Mouse (Mus musculus): ENCODE results near the gene Larp4b. TPM values are rescaled to one million over a fixed set of nuclear protein-coding genes. Genes with fewer than 3 reads are reported as not detected.

Gene Larp4b
- polyA plus RNA-seq, 1 experiment from 2014 or later, result 31.2 TPM

DNA sequence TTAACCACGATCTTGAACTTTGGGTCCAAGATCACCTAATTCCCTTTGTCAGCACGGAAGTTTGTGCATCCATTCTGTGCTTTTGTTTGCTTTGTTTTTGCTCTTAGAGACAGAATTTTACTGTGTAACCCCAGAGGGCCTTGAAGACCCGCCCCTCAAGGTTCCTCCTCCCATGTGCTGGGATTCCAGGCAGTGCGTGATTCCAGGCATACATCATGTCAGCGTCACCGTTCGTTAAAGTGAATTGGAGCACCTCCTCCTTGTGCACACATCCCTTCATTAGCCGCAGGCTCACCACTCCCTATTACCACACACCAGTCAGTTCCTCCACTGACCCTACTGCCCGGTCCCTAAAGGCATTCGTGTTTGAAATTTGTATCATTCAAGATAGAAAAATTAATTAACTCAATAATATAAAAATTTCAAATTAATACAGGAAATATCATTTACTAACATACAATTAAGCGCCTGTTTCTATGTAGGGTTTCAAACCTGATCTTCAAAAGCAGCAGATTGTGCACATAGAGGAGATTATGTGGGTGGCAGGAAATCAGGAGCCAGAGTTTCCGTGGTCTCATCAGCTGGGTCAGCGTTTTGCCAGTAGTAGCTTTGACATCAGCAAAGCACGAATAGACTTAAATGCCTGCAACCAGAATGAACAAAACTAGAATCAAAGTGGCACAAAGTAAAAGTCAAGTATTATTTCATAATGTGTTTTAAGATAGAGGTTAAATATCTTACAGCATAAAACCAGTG lies 11.4 kb upstream of the Larp4b start:
- Histone ChIP-seq H3K36me3 (no peaks in the 10 kb centered on the region), H3K27me3 (no peaks in the 10 kb centered on the region), H3K9ac (no peak overlapping the region), H3K4me1 (no peaks in the 10 kb centered on the region), H3K4me2 (no peak overlapping the region), H3K9me3 (no peaks in the 10 kb centered on the region), H3K27ac (no peak overlapping the region), H3K4me3 (no peak overlapping the region)
- 70% methylated on average over 14 of the region's 14 CpGs for WGBS
- ATAC-seq (ENCODE audit: borderline replicate concordance, extremely low read depth, low FRiP score, low TSS enrichment), result no peak

DNA sequence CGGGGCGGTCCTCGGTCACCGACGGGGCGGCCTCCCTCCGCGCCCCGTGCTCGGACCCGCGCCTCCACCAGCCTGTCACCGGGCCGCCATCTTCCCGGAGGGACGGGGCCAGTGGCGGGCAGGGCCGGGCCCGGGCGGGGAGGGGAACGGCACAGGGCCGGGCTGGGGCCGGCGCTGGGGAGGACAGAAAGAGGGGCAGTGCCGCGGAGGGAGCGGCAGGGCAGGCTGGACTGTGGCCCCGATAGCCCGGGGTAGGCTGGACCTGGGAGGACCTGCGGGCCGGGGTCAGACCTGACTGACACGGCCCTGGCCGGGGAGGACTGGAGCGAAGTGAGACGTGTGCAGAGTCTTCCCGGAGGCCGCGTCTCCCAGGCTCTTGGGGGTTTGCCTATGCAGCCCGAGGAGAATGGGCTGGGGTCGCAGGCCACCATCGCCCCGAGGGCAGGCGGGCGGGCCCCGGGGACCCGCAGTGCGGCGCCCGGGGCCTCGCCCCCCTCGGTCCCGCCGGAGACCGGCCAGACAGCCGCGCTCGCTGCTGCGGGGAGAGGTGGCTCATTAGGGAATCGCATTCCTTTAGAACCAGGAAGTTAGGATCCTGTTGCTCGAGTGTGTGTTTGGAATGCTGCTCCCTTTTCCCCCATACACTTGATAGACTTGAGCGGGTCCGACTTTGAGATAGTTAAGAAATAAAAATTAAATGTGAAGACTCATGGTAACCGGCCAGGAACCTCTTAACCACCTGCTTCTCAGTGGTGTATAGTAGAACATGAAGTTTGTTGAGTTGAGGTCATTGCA lies 702 bp downstream of the Larp4b start:
- Histone ChIP-seq H3K27ac (peak overlapping the region; percentile 94), H3K9me3 (no peaks in the 10 kb centered on the region), H3K36me3 (no peaks in the 10 kb centered on the region), H3K4me1 (peaks cover 16% of the 10 kb centered on the region), H3K4me3 (peak overlapping the region; percentile 98), H3K4me2 (peak overlapping the region; percentile 69), H3K27me3 (no peaks in the 10 kb centered on the region), H3K9ac (peak overlapping the region; percentile 95)
- WGBS, result under 1% methylated on average over 55 of the region's 63 CpGs
- peak; percentile 66 for ATAC-seq (ENCODE audit: borderline replicate concordance, extremely low read depth, low FRiP score, low TSS enrichment)

DNA sequence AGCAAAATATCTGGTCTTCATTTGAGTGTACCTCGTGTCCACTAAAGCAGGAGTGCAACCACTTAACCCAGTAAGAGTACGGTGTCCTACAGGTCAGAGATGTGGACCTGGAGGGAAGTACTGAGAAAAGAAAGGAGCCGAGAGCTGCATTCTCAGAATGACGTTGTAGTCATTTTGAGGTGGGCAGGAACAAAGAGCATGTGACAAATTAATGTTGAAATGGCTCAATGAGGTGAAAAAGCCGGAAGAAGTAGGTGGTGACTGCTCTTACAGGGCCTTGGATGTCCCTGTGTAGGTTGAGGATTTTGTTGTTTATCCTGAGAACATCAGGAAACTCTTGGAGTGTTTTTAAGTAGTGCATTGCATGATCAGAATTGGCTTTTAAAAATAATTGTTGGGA lies 5.6 kb downstream of the Larp4b start:
- Histone ChIP-seq H3K27me3 (no peaks in the 10 kb centered on the region), H3K4me3 (no peak overlapping the region), H3K9me3 (no peaks in the 10 kb centered on the region), H3K9ac (no peak overlapping the region), H3K27ac (no peak overlapping the region), H3K36me3 (no peaks in the 10 kb centered on the region), H3K4me2 (no peak overlapping the region), H3K4me1 (peaks cover 12% of the 10 kb centered on the region)
- 70% methylated on average over 5 of the region's 5 CpGs for WGBS
- no peak for ATAC-seq (ENCODE audit: borderline replicate concordance, extremely low read depth, low FRiP score, low TSS enrichment)

DNA sequence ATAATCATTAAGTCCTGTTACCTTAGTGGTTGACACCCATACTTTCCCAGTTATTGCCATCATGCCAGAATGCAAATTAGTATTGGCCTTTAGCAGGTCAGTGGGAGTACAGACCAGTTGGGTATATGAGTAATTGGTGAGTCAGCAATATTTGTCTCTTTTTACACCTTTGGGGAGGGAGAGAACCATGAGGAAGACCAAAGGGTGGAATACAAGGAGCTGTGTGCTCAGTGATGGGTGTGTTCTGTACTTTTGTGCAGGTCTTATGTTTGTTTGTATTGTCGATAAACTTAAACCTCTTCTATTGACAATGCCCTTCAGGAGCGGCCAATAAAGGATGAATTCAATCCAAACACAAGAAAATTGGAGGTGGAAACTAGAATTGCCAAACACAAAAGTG lies 6.8 kb downstream of the Larp4b start:
- Histone ChIP-seq H3K4me2 (no peak overlapping the region), H3K27ac (no peak overlapping the region), H3K9ac (no peak overlapping the region), H3K9me3 (no peaks in the 10 kb centered on the region), H3K4me3 (no peak overlapping the region), H3K4me1 (peaks cover 8% of the 10 kb centered on the region; the same call in 1 of the 2 replicates), H3K27me3 (no peaks in the 10 kb centered on the region), H3K36me3 (no peaks in the 10 kb centered on the region)
- no peak for ATAC-seq (ENCODE audit: borderline replicate concordance, extremely low read depth, low FRiP score, low TSS enrichment)
- WGBS, result 79% methylated on average over 2 of the region's 2 CpGs

DNA sequence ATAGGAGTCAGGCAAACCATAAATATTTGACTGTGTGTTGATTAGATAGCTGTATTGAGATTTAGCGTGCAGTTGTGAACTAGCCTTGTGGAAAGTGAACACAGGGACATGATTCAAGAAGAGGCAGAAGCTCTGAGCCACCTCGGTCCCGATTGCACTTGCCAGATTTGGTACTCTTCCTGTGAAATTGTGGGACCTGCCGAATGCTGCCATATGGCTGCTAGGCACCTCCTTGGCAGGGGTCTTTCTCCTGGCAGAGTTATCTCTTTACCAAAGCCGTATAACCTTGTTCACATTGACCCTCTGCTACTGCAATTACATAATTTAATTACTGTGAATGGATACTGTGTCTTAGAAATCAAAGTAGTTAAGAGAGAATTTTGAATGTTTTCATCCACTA lies 12.6 kb downstream of the Larp4b start:
- H3K4me3 ChIP-seq, result no peak overlapping the region
- no peaks in the 10 kb centered on the region for H3K9me3 ChIP-seq
- H3K9ac ChIP-seq, result no peak overlapping the region
- H3K27ac ChIP-seq, result no peak overlapping the region
- ATAC-seq (ENCODE audit: borderline replicate concordance, extremely low read depth, low FRiP score, low TSS enrichment), result no peak
- 82% methylated on average over 5 of the region's 5 CpGs for WGBS
- no peak overlapping the region for H3K4me2 ChIP-seq
- H3K27me3 ChIP-seq, result no peaks in the 10 kb centered on the region
- 0 out of 2 replicates have a peak, but pooled peaks cover 2% of the 10 kb centered on the region for H3K4me1 ChIP-seq
- no peaks in the 10 kb centered on the region for H3K36me3 ChIP-seq

DNA sequence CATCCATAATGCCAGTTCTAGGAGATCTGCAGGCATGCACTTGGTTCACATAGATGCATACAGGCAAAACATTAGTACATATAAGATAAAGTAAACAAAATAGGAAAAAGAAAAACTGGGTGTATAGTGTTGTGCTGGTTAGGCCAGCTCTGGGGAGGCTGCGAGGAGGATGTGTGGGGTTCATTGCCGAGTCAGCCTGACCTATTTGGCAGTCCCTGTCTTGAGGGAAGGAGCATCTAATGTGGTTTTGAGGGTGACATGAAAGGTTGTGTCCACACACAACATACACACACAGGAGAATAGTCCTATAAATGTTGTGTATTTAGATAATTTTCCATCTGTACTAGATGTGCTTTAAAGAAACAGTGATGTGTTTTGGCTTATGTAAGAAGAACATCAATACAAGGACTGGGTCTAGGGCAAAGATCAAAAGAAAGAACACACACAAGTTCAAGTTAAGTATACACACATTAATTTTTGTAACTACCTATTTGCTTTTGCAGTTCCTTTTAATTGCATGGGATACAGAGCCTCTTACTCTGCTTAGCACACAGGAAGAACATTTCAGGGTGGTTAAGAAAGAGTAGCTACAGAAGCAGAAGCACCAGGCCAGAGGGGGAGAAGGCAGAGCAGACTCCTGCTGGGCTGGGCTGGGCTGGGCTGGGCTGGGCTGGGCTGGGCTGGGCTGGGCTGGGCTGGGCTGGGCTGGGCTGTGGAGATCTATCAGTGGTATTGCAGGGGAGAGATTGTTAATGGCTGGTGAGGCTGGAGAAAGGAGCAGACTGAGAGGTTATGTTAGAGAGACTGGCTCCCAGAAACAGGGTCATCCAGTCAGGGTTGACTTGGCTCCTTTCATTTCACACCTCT lies 13.5 kb downstream of the Larp4b start:
- no peak overlapping the region for H3K27ac ChIP-seq
- H3K4me1 ChIP-seq, result 0 out of 2 replicates have a peak, but pooled peaks cover 2% of the 10 kb centered on the region
- H3K36me3 ChIP-seq, result no peaks in the 10 kb centered on the region
- no peaks in the 10 kb centered on the region for H3K27me3 ChIP-seq
- H3K4me3 ChIP-seq, result no peak overlapping the region
- H3K9ac ChIP-seq, result no peak overlapping the region
- no peak overlapping the region for H3K4me2 ChIP-seq
- 67% methylated on average over 2 of the region's 2 CpGs for WGBS
- no peak for ATAC-seq (ENCODE audit: borderline replicate concordance, extremely low read depth, low FRiP score, low TSS enrichment)
- H3K9me3 ChIP-seq, result no peaks in the 10 kb centered on the region

DNA sequence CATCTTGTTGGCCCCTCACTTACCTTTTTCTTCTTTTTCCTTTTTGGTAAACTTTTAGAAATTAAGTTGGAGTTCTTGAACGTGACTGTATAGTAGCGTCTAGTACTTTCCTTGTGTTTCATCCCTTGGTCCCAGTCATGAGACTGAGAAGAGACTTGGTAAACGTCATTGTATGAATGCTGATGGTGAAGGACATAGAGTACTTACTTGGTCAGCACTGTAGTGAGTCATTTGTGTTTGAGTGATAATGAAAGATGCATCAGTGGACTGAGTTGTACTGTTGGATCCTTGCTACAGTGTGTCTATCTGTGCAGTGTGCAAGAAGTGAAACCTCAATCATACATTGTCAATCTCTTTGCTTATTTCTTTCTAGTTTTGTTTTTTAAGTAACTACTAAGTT lies 20.1 kb downstream of the Larp4b start:
- 91% methylated on average over 3 of the region's 3 CpGs for WGBS
- no peaks in the 10 kb centered on the region for H3K27me3 ChIP-seq
- no peak for ATAC-seq (ENCODE audit: borderline replicate concordance, extremely low read depth, low FRiP score, low TSS enrichment)
- no peak overlapping the region for H3K27ac ChIP-seq
- H3K4me1 ChIP-seq, result no peaks in the 10 kb centered on the region; the same call in 1 of the 2 replicates
- H3K4me3 ChIP-seq, result no peak overlapping the region
- H3K9me3 ChIP-seq, result no peaks in the 10 kb centered on the region
- H3K36me3 ChIP-seq, result no peaks in the 10 kb centered on the region
- H3K4me2 ChIP-seq, result no peak overlapping the region
- no peak overlapping the region for H3K9ac ChIP-seq

DNA sequence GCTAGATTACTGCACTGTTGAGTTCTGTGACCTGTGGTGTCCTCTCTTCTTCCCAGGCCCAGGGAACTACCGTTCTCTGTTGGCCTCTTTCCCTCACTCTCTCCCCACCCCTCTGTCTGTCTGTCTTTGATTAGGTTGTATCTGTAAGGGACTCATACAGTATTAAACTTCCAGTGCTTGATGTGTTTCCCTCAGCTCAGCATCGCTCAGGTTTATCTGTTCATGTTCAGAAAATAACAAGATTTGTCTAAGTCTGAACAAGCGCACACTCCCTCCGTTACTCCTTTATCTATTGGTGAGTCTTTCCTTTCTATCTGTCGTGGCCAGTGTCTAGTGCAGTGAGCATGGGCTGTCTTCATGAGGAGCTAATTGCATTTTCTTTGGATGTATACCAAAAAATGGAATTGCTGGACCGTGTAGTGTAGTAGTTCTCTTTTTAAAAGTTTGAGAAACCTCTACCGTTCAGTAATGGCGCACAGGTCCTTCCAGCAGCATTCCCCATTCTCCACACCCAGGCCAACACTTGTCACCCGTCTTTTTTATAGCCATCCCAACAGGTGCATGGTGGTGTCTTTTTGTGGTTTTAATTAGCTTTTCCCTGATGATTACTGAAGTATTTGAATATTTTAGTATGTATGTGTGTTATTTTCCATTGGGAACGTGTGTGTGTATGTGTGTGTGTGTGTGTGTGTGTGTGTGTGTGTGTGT lies 27.3 kb downstream of the Larp4b start:
- Histone ChIP-seq H3K27ac (no peak overlapping the region), H3K4me3 (no peak overlapping the region), H3K4me1 (no peaks in the 10 kb centered on the region), H3K27me3 (no peaks in the 10 kb centered on the region), H3K36me3 (peaks cover 32% of the 10 kb centered on the region), H3K9ac (no peak overlapping the region), H3K4me2 (no peak overlapping the region), H3K9me3 (no peaks in the 10 kb centered on the region)
- WGBS, result 88% methylated on average over 10 of the region's 10 CpGs
- no peak for ATAC-seq (ENCODE audit: borderline replicate concordance, extremely low read depth, low FRiP score, low TSS enrichment)

DNA sequence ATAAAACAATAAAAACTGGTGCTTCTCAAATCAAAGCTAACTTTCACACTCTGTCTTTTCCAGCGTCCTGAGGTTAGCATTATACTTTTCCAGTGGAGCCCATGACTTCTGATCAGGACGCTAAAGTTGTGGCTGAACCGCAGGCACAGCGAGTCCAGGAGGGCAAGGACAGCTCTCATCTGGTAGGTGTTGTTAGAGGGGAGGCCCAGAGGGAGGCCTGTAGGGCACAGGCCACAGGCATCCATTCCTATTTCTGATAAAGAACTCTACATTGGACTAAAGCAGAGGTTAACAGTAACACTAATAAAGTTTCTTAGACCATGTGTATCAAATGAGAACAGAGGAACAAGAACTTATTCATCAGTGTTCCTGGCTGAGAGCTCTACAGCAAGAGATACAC lies 28.4 kb downstream of the Larp4b start:
- Histone ChIP-seq H3K27ac (no peak overlapping the region), H3K4me1 (no peaks in the 10 kb centered on the region), H3K27me3 (no peaks in the 10 kb centered on the region), H3K4me3 (no peak overlapping the region), H3K9ac (no peak overlapping the region), H3K4me2 (no peak overlapping the region), H3K9me3 (no peaks in the 10 kb centered on the region), H3K36me3 (peaks cover 37% of the 10 kb centered on the region)
- 93% methylated on average over 4 of the region's 4 CpGs for WGBS
- ATAC-seq (ENCODE audit: borderline replicate concordance, extremely low read depth, low FRiP score, low TSS enrichment), result no peak

DNA sequence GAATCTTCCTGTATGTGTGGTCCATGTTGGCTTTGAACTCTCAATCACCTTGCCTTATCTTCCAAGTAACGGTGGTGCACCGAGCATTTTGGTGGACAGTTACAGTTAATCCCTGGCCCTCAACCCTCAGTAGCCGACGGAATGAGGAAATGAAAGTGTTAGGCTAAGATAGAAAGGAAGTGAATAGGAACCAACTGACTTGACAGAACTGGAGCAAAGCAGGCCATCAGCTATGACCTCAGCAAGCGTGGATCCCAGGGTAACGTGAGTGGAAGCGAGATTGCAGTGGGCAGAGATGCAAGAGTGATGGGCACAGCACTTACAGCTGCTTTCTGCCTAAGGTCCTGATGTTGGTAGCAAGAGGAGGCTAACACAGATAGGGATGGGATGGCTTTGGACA lies 31.5 kb downstream of the Larp4b start:
- H3K9ac ChIP-seq, result no peak overlapping the region
- no peak overlapping the region for H3K27ac ChIP-seq
- no peak overlapping the region for H3K4me2 ChIP-seq
- WGBS, result 85% methylated on average over 7 of the region's 7 CpGs
- ATAC-seq (ENCODE audit: borderline replicate concordance, extremely low read depth, low FRiP score, low TSS enrichment), result no peak
- no peaks in the 10 kb centered on the region for H3K4me1 ChIP-seq
- H3K27me3 ChIP-seq, result no peaks in the 10 kb centered on the region
- H3K4me3 ChIP-seq, result no peak overlapping the region
- H3K36me3 ChIP-seq, result peaks cover 61% of the 10 kb centered on the region
- no peaks in the 10 kb centered on the region for H3K9me3 ChIP-seq

DNA sequence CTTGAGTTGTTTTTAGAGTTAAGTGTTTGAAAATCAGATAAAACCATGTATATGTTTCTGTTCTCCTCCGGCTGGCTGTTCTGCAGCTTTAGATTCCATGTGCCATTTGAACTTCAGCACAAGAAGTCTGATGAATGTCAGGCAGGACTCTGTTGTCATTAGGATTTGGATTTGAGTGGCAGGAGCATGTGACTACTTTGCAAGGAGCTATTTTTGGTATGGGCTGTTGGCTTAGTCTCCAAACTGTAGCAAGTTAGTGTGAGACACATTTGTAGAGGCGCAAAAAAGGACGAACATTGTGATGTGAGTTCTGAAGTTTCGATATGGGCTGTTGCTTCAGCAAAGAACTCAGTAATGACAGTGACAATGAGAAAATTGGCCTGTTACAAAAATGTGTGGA lies 34.0 kb downstream of the Larp4b start:
- ATAC-seq (ENCODE audit: borderline replicate concordance, extremely low read depth, low FRiP score, low TSS enrichment), result no peak
- Histone ChIP-seq H3K27me3 (no peaks in the 10 kb centered on the region), H3K9ac (no peak overlapping the region), H3K4me3 (no peak overlapping the region), H3K9me3 (no peaks in the 10 kb centered on the region), H3K4me2 (no peak overlapping the region), H3K36me3 (peaks cover 62% of the 10 kb centered on the region), H3K27ac (no peak overlapping the region), H3K4me1 (no peaks in the 10 kb centered on the region)
- WGBS, result 80% methylated on average over 4 of the region's 4 CpGs

Measured in lung, embryonic 15.5 days (tissue).